Mouse (Mus musculus): ENCODE data around the gene Dmc1. TPM values are rescaled to one million over a fixed set of nuclear protein-coding genes. Genes with fewer than 3 reads are reported as not detected.

The Dmc1 gene
- total RNA-seq, 2 experiments from 2014 or later: 0.73 TPM; not detected in 1

GRCm38 (mm10) chr15:79576947-79577346 is 28.0 kb downstream of the Dmc1 start:
- DNase-seq: no peak
- intact Hi-C loops (cut with DNase I): no loop called here

- no peak for DNase-seq
- intact Hi-C loops (cut with DNase I): no loop called here
Measured at GRCm38 (mm10) chr15:79575543-79576222, 29.2 kb downstream of the Dmc1 start.

GRCm38 (mm10) chr15:79562417-79562816 is 42.5 kb downstream of the Dmc1 start:
- no peak for DNase-seq
- intact Hi-C loops (cut with DNase I): no loop called here

- DNase-seq: no peak
- intact Hi-C loops (cut with DNase I): no loop called here
Measured at GRCm38 (mm10) chr15:79559649-79560048, 45.3 kb downstream of the Dmc1 start.

GRCm38 (mm10) chr15:79552566-79552965 is 52.3 kb downstream of the Dmc1 start:
- intact Hi-C loops (cut with DNase I): no loop called here
- DNase-seq: no peak

- intact Hi-C loops (cut with DNase I): loop anchor here (5.0 kb wide), 1 partner anchor 36 kb away; no protein-coding TSS in a partner anchor
- no peak for DNase-seq
Measured at GRCm38 (mm10) chr15:79548226-79548625, 56.7 kb downstream of the Dmc1 start.

GRCm38 (mm10) chr15:79547289-79547820 is 57.6 kb downstream of the Dmc1 start:
- DNase-seq: no peak
- intact Hi-C loops (cut with DNase I): loop anchor here (5.0 kb wide), 1 partner anchor 35 kb away; no protein-coding TSS in a partner anchor

- peak; percentile 98 to 99 for DNase-seq
- intact Hi-C loops (cut with DNase I): loop anchor here (5.0 kb wide), 1 partner anchor 34 kb away; no protein-coding TSS in a partner anchor
Measured at GRCm38 (mm10) chr15:79546410-79547288, 58.3 kb downstream of the Dmc1 start, which contains the start of gene Ddx17. Ddx17 (minus strand) TSS chr15:79546741.

GRCm38 (mm10) chr15:79545921-79546399 is 58.9 kb downstream of the Dmc1 start:
- intact Hi-C loops (cut with DNase I): loop anchor here (5.0 kb wide), 1 partner anchor 34 kb away; no protein-coding TSS in a partner anchor
- peak; percentile 83 to 84 for DNase-seq

- intact Hi-C loops (cut with DNase I): loop anchor here (5.0 kb wide), 1 partner anchor 33 kb away; no protein-coding TSS in a partner anchor
Measured at GRCm38 (mm10) chr15:79545496-79545895, 59.4 kb downstream of the Dmc1 start.

GRCm38 (mm10) chr15:79543968-79544367 is 60.9 kb downstream of the Dmc1 start:
- intact Hi-C loops (cut with DNase I): no loop called here
- no peak for DNase-seq

More at GRCm38 (mm10) chr15:79545496-79545895, 59.4 kb downstream of the Dmc1 start:
- DNase-seq: no peak

- DNase-seq: no peak
- intact Hi-C loops (cut with DNase I): no loop called here
Measured at GRCm38 (mm10) chr15:79533796-79534195, 71.1 kb downstream of the Dmc1 start.

- no peak for DNase-seq
- intact Hi-C loops (cut with DNase I): no loop called here
Measured at GRCm38 (mm10) chr15:79529935-79530334, 75.0 kb downstream of the Dmc1 start.

GRCm38 (mm10) chr15:79527991-79528639 is 76.8 kb downstream of the Dmc1 start:
- DNase-seq: no peak
- intact Hi-C loops (cut with DNase I): no loop called here

- intact Hi-C loops (cut with DNase I): no loop called here
- DNase-seq: peak in 1 of 2 experiments; percentile 44
Measured at GRCm38 (mm10) chr15:79527192-79527591, 77.7 kb downstream of the Dmc1 start.

- DNase-seq: peak; percentile 47 to 51
- intact Hi-C loops (cut with DNase I): no loop called here
Measured at GRCm38 (mm10) chr15:79525979-79526768, 78.7 kb downstream of the Dmc1 start.

- DNase-seq: no peak
- intact Hi-C loops (cut with DNase I): no loop called here
Measured at GRCm38 (mm10) chr15:79525564-79525963, 79.3 kb downstream of the Dmc1 start.

- intact Hi-C loops (cut with DNase I): no loop called here
- DNase-seq: no peak
Measured at GRCm38 (mm10) chr15:79519400-79520220, 85.3 kb downstream of the Dmc1 start.

- intact Hi-C loops (cut with DNase I): no loop called here
- DNase-seq: no peak
Measured at GRCm38 (mm10) chr15:79518571-79518970, 86.3 kb downstream of the Dmc1 start.
